Mouse (Mus musculus): ENCODE measurements around the gene Cryz. TPM values are rescaled to one million over a fixed set of nuclear protein-coding genes. Genes with fewer than 3 reads are reported as not detected.

Gene Cryz
- 1 to 10 TPM; 1.3 to 3.1 TPM for polyA plus RNA-seq (2017; shearing (Covaris generic))

- ATAC-seq = peak; percentile 85
These were observed at the start of gene Cryz for GRCm38 (mm10) chr3:154596488-154596933. Gene Cryz, plus strand, starts transcription at chr3:154596711.

GRCm38 (mm10) chr3:154547549-154548426 lies 48.7 kb upstream of the Cryz start:
- ATAC-seq = no peak

- ATAC-seq = no peak
These were observed 47.6 kb upstream of the Cryz start for GRCm38 (mm10) chr3:154548868-154549301.

- ATAC-seq = no peak
These were observed 46.0 kb upstream of the Cryz start for GRCm38 (mm10) chr3:154550326-154551034.

- no peak for ATAC-seq
These were observed 45.5 kb upstream of the Cryz start for GRCm38 (mm10) chr3:154551035-154551411.

GRCm38 (mm10) chr3:154562192-154562591 lies 34.3 kb upstream of the Cryz start:
- no peak for ATAC-seq

- ATAC-seq = no peak
These were observed 31.1 kb upstream of the Cryz start for GRCm38 (mm10) chr3:154565437-154565836.

- ATAC-seq = no peak
These were observed 26.4 kb upstream of the Cryz start for GRCm38 (mm10) chr3:154570029-154570575.

- no peak for ATAC-seq
These were observed 25.7 kb upstream of the Cryz start for GRCm38 (mm10) chr3:154570786-154571185.

GRCm38 (mm10) chr3:154572341-154572972 lies 24.1 kb upstream of the Cryz start:
- ATAC-seq = peak; percentile 89

GRCm38 (mm10) chr3:154573666-154574065 lies 22.8 kb upstream of the Cryz start:
- no peak for ATAC-seq

GRCm38 (mm10) chr3:154577895-154578294 lies 18.6 kb upstream of the Cryz start:
- ATAC-seq = no peak

- no peak for ATAC-seq
These were observed 12.2 kb upstream of the Cryz start for GRCm38 (mm10) chr3:154584351-154584750.

- ATAC-seq = no peak
These were observed 5.5 kb upstream of the Cryz start for GRCm38 (mm10) chr3:154590971-154591370.

GRCm38 (mm10) chr3:154591621-154592020 lies 4.9 kb upstream of the Cryz start:
- no peak for ATAC-seq

- ATAC-seq = no peak
These were observed 2.9 kb upstream of the Cryz start for GRCm38 (mm10) chr3:154593596-154593995.

GRCm38 (mm10) chr3:154594156-154594555 lies 2.4 kb upstream of the Cryz start:
- ATAC-seq = no peak

GRCm38 (mm10) chr3:154596934-154597554 lies 533 bp downstream of the Cryz start, which contains the start of gene Tyw3:
Gene Tyw3, minus strand, starts transcription at chr3:154597104.
- peak; percentile 84 for ATAC-seq

- no peak for ATAC-seq
These were observed 1.1 kb downstream of the Cryz start for GRCm38 (mm10) chr3:154597561-154597960.

- no peak for ATAC-seq
These were observed 5.6 kb downstream of the Cryz start for GRCm38 (mm10) chr3:154602141-154602540.

- no peak for ATAC-seq
These were observed 8.4 kb downstream of the Cryz start for GRCm38 (mm10) chr3:154604871-154605270.

GRCm38 (mm10) chr3:154607896-154608295 lies 11.4 kb downstream of the Cryz start:
- no peak for ATAC-seq

Data from activated CD4-positive, CD25-positive, alpha-beta regulatory T cell, adult 4 months (primary cell).